In genomic region chr19:41696443-41696842, GRCm38 (mm10) we compare ENCODE assay signal across 21 mouse cellular contexts.
"Had no signal": no experiment of that assay in that cellular context is flagged by ENCODE, and none has a peak within 500 bp of the region (broad histone marks: within the 10 kb centered on the region; RNA-seq: fewer than 3 reads in every experiment).

No protein-coding gene starts in this region.

- H3K4me2 ChIP-seq: kidney, embryonic 15.5 days; limb, embryonic 12.5 days; limb, embryonic 15.5 days; liver, embryonic 11.5 days; lung, embryonic 14.5 days; neural tube, embryonic 12.5 days; stomach, embryonic 15.5 days had no signal

- H3K27ac ChIP-seq: kidney, embryonic 15.5 days; limb, embryonic 12.5 days; limb, embryonic 15.5 days; liver, embryonic 14.5 days; macrophage; neural tube, embryonic 12.5 days; stomach, embryonic 15.5 days had no signal

- ATAC-seq: liver, postnatal 0 days; lung, postnatal 0 days had no signal

- H3K4me3 ChIP-seq: kidney, embryonic 15.5 days; limb, embryonic 12.5 days; limb, embryonic 15.5 days; neural tube, embryonic 12.5 days; stomach, embryonic 15.5 days had no signal

- H3K27me3 ChIP-seq: stomach, embryonic 15.5 days had no signal

- DNase-seq: kidney, adult 11 months; kidney, adult 8-10 months; kidney, postnatal 10 days; kidney, postnatal 36 days; left cerebral cortex, postnatal 4 days; liver, postnatal 0 days; lung, embryonic 14.5 days; midbrain, embryonic 14.5 days; right cerebral cortex, adult 18-20 months; right cerebral cortex, postnatal 14 days; spleen, adult 18-20 months; thymus, postnatal 36 days had no signal

- H3K36me3 ChIP-seq: kidney, embryonic 15.5 days; limb, embryonic 12.5 days; limb, embryonic 15.5 days; neural tube, embryonic 12.5 days; stomach, embryonic 15.5 days had no signal

- H3K9me3 ChIP-seq: kidney, embryonic 15.5 days; limb, embryonic 12.5 days; limb, embryonic 15.5 days; neural tube, embryonic 12.5 days; stomach, embryonic 15.5 days had no signal

- H3K9ac ChIP-seq: kidney, embryonic 15.5 days; limb, embryonic 12.5 days; limb, embryonic 15.5 days; liver, embryonic 14.5 days; liver, postnatal 0 days; lung, embryonic 14.5 days; neural tube, embryonic 12.5 days; stomach, embryonic 15.5 days had no signal

- H3K4me1 ChIP-seq: stomach, embryonic 15.5 days had no signal
